Mouse (Mus musculus) ES-Bruce4 (cell line): ENCODE measurements around the gene Ceacam9. TPM values are rescaled to one million over a fixed set of nuclear protein-coding genes. Genes with fewer than 3 reads are reported as not detected.
A peak's percentile ranks its signal among the peaks of the same experiment; 100 is the strongest.
"Not testable (repeated sequence)": the region's sequence is repeated elsewhere in the genome, so short reads cannot be mapped to it uniquely, and the experiment has no call there.

ENCODE experiments used
- H3K27ac ChIP-seq: 2 replicates; pipeline ENCODE4 v1.5.1; 2012; ENCODE audit warnings: low read length, inconsistent platforms; ENCODE audit not compliant: insufficient read depth
- H3K27me3 ChIP-seq: 2 replicates; pipeline ENCODE4 v1.6.1; 2012; ENCODE audit warnings: mild to moderate bottlenecking, low read length, inconsistent platforms; ENCODE audit not compliant: control insufficient read depth, poor library complexity, insufficient read depth, severe bottlenecking
- H3K36me3 ChIP-seq: 2 replicates; pipeline ENCODE4 v1.6.1; 2012; ENCODE audit warnings: inconsistent platforms, mild to moderate bottlenecking, low read length, moderate library complexity; ENCODE audit not compliant: control insufficient read depth, poor library complexity, insufficient read depth, severe bottlenecking
- H3K4me1 ChIP-seq: one replicate; pipeline ENCODE4 v1.8.1; 2011; ENCODE audit warnings: low read length; ENCODE audit not compliant: control insufficient read depth, insufficient read depth
- H3K4me3 ChIP-seq: 2 replicates; pipeline ENCODE4 v1.5.1; 2011; ENCODE audit warnings: low read depth, mild to moderate bottlenecking, low read length
- H3K9ac ChIP-seq: 2 replicates; pipeline ENCODE4 v1.6.1; 2012; ENCODE audit warnings: low read depth, mild to moderate bottlenecking, inconsistent platforms; ENCODE audit not compliant: poor library complexity, severe bottlenecking
- H3K9me3 ChIP-seq: replicated peaks from 2 replicates; pipeline ENCODE4 v1.6.1; 2012; ENCODE audit warnings: mild to moderate bottlenecking, low read length, inconsistent platforms; ENCODE audit not compliant: control insufficient read depth, poor library complexity, insufficient read depth, severe bottlenecking
- CTCF ChIP-seq: IDR thresholded peaks from one replicate; pipeline ENCODE4 v1.8.1; 2011; ENCODE audit warnings: low read depth, low read length
- EP300 ChIP-seq: IDR thresholded peaks from 2 replicates; pipeline ENCODE4 v1.6.1; 2011; ENCODE audit warnings: low read depth, low read length; ENCODE audit not compliant: insufficient read depth
- POLR2A ChIP-seq: IDR thresholded peaks from one replicate; pipeline ENCODE4 v1.8.1; 2011; ENCODE audit warnings: low read length; ENCODE audit not compliant: insufficient read depth
- polyA plus RNA-seq: library from polyadenylated mRNA; stranded (reverse); fragments of >200 nt; gene quantifications from 2 replicates; pipeline ENCODE4 v1.2.4, GENCODE M21; 2011; ENCODE audit warnings: low read depth; ENCODE audit not compliant: missing spikeins, insufficient read depth, insufficient read length

Gene Ceacam9
- not detected in 2 replicates for polyA plus RNA-seq

DNA sequence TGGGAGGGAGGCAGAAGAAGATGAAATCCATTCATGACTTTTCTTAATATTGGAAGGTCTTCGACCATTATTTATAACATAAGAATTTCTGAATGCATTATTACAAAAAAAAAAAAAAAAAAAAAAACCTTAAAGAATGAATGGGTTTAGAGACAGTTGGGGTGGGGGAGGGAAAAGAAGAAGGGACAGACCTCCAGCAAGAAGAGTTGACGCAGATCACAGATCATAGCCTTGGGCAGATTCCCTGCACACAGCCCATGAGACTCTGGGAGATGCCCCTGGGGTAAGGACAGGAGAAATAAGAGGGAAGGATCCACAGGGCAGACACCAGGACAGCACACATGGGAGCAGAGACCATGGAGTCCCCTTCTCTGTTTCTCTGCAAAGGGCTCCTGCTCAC lies at the start of gene Ceacam9:
Gene Ceacam9, plus strand, starts transcription at position 301 of the 400 bp plus-strand sequence.
- Histone ChIP-seq H3K9me3 (no peaks in the 10 kb centered on the region), H3K4me1 (peaks cover 2% of the 10 kb centered on the region), H3K9ac (no peak within 1 kb of the TSS), H3K4me3 (no peak within 1 kb of the TSS), H3K27ac (no peak within 1 kb of the TSS), H3K27me3 (no peaks in the 10 kb centered on the region), H3K36me3 (no peaks in the 10 kb centered on the region)
- no peak for TF ChIP-seq POLR2A
- TF ChIP-seq CTCF = no peak

DNA sequence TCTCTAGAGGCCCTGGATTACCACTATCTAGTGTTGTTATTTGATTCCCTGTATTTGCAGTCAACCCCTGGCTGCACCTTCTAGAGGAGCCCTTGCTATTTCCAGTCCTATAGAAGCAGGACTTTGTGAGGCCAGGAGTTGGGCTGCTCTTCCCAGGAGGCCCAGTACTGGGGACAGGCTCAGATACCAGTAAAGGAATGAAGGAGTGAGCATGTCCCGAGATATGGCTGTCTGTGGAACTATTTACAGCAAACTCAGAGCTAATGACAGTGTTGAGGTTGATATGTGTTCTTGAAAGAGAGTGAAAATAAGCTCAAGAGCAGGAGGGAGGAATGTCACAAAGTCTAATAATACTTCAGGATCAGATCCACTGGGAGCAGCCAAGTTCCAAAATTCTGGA lies 47.9 kb upstream of the Ceacam9 start:
- H3K4me1 ChIP-seq = no peaks in the 10 kb centered on the region
- H3K4me3 ChIP-seq = no peak overlapping the region
- no peak overlapping the region for H3K9ac ChIP-seq
- TF ChIP-seq POLR2A (no peak), CTCF (no peak), EP300 (no peak)
- no peak overlapping the region for H3K27ac ChIP-seq
- no peaks in the 10 kb centered on the region for H3K36me3 ChIP-seq
- no peaks in the 10 kb centered on the region for H3K27me3 ChIP-seq
- H3K9me3 ChIP-seq = no peaks in the 10 kb centered on the region

GRCm38 (mm10) chr7:16674699-16675098 lies 47.0 kb upstream of the Ceacam9 start:
- H3K9ac ChIP-seq, H3K4me1 ChIP-seq, H3K27me3 ChIP-seq, H3K9me3 ChIP-seq, H3K36me3 ChIP-seq, H3K27ac ChIP-seq, H3K4me3 ChIP-seq: not testable (repeated sequence)

DNA sequence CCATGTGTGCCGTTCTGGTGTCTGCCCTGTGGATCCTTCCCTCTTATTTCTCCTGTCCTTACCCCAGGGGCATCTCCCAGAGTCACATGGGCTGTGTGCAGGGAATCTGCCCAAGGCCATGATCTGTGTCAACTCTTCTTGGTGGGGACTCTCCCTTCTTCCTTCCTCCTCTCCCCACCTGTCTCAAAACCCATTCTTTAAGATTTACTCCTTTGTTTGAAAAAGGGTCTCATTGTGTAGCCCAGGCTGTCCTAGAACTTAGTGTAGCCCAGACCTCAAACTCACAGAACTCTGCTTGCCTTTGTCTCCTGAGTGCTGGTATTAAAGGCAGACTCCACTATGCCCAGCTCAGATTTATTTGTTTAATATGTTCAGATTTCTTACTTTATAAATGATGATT lies 46.1 kb upstream of the Ceacam9 start, which contains the start of gene Ceacam15:
Gene Ceacam15, minus strand, starts transcription at position 101 of the 400 bp plus-strand sequence.
- no peaks in the 10 kb centered on the region for H3K27me3 ChIP-seq
- no peak within 1 kb of the TSS for H3K4me3 ChIP-seq
- H3K9me3 ChIP-seq = no peaks in the 10 kb centered on the region
- H3K9ac ChIP-seq = no peak within 1 kb of the TSS
- H3K36me3 ChIP-seq = no peaks in the 10 kb centered on the region
- TF ChIP-seq CTCF = no peak
- TF ChIP-seq POLR2A = no peak
- TF ChIP-seq EP300 = no peak
- H3K4me1 ChIP-seq = no peaks in the 10 kb centered on the region
- no peak within 1 kb of the TSS for H3K27ac ChIP-seq

GRCm38 (mm10) chr7:16680194-16680593 lies 41.5 kb upstream of the Ceacam9 start:
- H3K36me3 ChIP-seq, H3K9ac ChIP-seq, H3K4me3 ChIP-seq, H3K4me1 ChIP-seq, H3K27me3 ChIP-seq, H3K27ac ChIP-seq, H3K9me3 ChIP-seq: not testable (repeated sequence)

DNA sequence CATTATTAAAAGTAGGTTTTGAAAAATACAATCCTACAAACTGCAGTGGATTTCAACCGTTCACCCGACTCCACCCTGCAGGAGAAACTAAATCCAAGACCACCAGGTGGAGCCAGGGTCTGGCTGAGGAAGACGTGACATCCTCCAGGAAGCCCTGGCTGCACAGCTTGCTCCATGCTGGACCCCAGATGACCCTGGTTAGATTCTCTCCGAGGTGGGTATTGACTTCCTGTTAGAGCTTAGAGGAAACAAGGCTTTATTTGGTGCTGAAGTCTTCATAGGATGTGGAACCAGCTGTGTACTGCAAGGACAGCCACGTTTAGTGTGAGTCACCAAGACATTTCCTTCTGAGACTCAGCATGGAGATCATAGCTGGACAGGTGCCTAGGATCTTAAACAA lies 32.5 kb upstream of the Ceacam9 start:
- H3K36me3 ChIP-seq = no peaks in the 10 kb centered on the region
- H3K9me3 ChIP-seq = peaks cover 4% of the 10 kb centered on the region; the same call in 1 of the 2 replicates
- TF ChIP-seq EP300 (no peak), CTCF (peak; percentile 4)
- H3K4me3 ChIP-seq = no peak overlapping the region
- no peaks in the 10 kb centered on the region for H3K4me1 ChIP-seq
- H3K27ac ChIP-seq = no peak overlapping the region
- no peak overlapping the region for H3K9ac ChIP-seq
- H3K27me3 ChIP-seq = no peaks in the 10 kb centered on the region

GRCm38 (mm10) chr7:16695025-16695424 lies 26.7 kb upstream of the Ceacam9 start:
- H3K27ac ChIP-seq = no peak overlapping the region
- no peak overlapping the region for H3K9ac ChIP-seq
- H3K9me3 ChIP-seq = no peaks in the 10 kb centered on the region
- H3K27me3 ChIP-seq = no peaks in the 10 kb centered on the region
- H3K4me3 ChIP-seq = no peak overlapping the region
- H3K36me3 ChIP-seq = no peaks in the 10 kb centered on the region
- TF ChIP-seq CTCF (peak; percentile 16), EP300 (no peak)
- no peaks in the 10 kb centered on the region for H3K4me1 ChIP-seq
